Mouse (Mus musculus) testis, postnatal 10 days (tissue): ENCODE data around the gene Prkcz.

Source experiments
- DNase-seq: peaks from one replicate; pipeline ENCODE4 v3.0.0; 2021; ENCODE audit warnings: low spot score

Gene Prkcz

DNA sequence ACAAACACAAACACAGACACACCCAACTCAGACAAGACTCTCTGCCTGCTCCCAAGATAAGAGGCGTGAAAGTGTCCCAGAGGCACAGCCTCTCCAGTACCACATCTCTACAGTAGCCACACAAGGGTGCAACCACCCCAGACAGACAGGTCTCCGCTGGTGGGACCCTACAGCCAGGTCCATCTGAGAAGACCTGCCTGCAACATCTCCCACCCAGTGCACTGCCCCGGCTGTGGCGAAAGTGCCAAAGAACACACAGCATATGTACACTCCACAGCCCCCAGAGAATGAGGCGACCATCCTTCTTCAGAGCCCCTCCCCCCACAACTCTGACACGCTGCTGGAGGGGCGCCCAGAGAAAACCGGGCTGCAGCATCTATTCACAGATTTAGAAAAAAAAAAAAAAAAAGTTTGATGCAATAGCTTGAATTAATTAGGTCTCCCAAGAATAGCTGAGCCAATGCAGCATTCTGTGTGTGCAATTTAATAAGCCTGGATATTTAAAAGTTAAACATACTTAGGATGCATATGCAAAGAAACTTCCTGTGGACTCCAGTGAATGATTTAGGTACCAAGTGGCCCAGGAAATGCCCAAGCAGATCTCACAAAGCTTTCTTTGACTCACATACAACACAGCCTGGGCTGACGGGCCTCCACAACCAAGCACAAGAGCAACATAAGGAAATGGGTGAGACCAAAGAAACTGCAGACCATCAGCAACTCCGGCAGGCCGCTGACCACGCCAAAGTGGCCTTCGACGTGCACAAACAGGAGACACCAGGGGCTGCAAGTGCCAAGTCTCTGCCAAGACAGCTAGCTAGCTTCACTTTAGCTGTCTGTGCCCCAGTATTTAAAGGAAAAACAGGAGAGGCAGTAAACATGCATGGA is 140.7 kb downstream of the Prkcz start:
- DNase-seq = peak; percentile 69

DNA sequence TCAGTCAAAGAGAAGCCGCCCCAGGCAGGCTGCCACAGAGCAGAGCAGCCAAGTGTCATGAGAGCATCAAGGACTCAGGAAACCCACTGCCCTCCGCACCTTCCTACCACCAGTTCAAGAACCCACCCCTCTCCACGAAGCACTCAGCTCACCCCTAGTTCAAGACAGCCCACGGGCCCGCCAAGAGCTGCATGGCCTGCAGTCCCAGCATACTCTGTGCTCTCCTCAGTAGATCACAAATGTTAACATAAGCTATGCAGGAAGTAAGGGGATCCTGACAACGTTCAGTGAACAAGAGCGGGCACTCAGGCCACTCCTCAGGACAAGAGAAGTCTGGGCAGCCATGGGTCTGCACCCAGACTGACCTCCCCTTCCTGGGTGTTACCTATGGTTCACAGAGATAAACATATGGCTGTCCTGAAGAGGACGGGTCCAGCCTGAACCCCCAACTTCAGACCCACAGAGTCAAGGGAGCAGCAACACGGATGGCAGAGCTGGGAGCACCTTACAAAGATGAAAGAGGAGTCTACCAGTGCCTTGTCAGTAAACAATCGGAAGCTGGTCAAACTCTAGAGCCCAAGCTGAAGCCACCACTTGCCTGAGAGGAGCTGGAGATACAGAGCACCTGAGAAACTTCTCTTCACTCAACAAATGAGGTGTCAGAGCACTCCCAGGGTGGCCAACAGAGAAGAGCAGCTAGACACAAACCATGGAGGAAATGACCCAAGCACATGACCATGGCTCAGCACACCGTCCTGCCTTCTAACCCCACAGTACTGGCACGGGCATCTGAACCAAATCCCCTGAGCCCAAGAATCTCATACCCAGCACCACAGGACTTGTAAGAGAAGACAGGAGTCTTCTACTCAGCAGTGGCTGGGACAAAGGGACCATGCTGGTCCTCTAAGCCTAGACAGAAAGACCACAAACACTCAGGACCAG is 141.6 kb downstream of the Prkcz start:
- DNase-seq = no peak

DNA sequence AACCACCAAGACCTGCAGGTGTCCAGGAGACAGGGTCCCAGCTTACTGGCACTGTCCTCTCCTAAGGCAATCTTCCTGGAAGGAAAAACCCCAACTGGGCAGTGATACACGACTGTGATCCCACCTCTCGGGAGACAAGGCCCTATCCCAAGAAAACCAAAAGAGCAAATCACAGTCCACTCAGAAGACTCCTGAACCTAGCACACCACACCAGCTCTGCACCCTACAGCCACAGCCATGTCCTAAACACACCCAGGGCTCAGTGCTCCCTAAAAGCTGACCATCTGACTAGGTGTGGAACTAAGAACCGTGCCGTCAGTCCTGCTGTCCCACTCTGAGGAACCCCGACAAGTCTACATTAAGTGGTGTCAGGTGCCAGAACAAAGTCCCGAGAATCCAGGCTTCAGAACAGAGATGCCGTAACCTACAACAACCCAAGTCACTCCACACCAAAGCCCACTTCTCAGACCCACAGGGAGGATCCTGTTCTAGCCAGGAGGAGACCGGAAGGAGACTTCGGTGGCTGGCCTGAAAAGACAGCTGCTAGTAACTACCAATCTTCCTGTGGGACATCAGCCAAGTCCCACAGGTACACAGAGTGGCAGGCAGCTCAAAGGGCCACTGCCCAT is 142.9 kb downstream of the Prkcz start:
- no peak for DNase-seq

DNA sequence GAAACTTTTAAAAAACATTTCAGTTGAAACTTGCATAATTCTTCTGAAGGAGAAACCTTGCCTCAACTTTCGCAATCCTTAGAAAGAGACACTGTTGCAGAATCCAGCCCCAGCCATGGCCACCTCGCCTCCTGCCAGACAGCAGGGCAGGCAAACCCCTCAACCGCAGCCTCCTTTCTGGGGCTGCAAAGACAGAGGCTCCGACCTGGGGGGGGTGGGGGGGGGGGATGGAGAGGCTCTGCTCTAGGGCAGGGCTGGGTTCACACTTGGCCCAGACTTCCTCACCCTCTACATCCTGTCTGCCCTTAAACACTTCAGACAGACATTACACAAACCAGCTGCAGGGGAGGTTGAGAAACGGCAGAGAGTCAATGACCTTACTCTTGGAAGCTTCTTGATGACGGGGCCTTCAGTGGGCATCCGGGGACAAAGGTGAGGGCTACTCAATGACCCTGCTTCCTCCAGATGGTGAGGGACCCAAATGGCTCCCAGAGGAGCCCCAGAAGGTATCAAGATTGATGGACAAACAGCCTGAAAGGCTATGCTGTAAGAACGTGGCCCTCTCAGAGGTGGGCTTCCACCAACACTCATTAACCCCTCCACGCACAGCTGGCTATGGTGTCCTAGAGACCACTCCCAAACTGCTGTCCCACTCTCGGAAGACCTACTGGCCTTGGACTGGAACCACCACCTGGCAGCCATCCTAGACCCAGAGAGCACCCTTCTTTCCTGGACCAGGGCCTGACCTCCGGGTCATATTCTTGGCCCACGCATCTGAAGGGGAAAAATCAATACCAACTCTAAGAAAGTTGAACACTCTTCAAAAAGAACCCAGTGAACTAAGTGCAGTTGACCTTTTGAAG is 143.7 kb downstream of the Prkcz start:
- no peak for DNase-seq

DNA sequence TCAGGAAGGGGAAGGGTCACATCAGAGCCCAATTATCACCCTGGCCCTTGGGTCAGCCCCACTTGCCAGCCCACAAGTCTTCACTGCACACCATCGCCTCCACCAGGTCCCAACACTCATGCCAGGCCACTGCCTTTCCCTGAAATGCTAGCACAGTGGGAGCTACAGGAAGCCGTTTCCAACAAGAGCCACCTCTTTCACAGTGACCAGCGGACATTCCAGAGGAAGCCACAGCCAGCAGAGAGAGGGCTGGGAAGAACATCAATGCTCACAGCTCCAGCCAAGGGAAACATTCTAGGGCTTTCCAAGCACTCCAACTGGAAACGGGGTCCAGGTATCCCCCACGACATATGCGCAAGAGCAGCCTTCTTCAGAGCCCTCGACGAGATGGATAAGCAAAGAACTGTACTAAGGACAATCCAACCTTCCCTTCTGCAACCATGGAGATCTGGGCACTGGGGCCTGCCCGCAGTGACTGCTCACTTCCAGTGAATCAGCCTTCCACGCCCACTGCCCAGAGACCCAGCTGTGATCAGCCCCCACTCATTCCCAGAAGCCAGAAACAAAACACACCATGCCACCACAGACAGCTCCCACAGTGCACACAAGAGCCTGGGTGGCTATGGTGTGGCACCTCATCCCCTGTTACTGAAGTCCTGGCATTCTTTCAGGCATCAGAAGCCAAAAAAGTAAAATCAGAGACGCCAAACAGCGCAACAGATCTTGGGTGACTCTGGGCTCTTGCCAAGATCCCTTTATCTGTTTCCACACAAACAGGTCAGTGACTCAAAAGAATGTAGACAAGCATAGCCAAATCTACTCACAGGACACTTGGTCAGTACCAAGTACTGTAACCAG is 145.2 kb downstream of the Prkcz start:
- DNase-seq = no peak

DNA sequence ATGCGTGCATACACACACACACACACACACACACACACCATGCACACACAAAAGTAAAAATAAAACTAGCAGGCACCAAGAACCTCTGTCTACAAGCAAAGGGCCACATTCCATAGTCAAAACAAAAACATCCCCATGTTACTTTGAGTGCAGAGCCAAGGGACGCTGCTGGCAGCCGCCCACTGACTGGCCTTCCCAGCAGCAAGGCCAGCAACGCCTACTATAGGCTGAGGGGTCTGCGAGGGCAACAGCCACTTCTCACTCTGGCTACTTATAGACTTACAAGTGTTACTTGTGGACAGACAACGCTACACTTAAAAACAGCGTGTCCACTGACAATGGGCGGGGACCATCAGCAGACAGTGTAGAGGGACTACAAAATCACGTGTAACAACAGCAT is 146.0 kb downstream of the Prkcz start:
- no peak for DNase-seq

DNA sequence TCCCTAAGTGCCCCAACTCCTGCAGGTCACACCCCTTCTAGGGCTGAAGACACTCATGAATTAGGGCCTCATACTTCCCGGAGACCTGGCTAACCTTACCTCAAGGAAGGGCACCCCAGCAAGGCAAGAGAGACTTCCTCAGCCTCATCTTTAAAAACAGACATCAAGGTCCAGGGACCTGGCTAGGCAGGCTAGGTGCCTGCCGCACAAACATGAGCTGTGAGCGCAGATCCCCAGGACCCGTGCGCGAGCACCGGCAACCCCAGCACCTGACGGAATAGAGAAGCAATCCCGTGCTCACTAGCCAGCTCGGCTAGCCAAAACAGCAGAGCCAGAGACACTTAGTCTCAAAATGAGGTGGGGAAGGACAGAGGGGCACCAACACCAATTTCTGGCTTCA is 146.4 kb downstream of the Prkcz start:
- no peak for DNase-seq

DNA sequence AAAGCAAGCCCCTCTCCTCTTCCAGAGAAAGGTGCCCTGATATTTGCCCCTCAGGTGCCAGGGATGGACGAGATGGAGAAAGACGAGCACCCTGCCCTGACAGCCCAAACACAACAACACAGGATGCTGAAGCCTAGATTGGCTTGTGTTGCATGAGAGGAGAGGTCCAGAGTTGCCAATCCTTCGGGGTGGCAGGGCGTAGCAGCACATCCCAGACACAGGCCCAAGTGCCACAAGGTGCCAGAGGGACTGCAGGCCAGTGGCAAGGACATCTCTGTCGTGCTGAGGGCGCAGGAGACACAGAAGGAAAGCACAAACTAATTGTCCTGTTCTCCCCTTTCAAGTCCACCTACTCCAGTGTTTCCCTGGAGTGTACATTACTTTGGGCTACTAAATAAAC is 147.0 kb downstream of the Prkcz start:
- no peak for DNase-seq

DNA sequence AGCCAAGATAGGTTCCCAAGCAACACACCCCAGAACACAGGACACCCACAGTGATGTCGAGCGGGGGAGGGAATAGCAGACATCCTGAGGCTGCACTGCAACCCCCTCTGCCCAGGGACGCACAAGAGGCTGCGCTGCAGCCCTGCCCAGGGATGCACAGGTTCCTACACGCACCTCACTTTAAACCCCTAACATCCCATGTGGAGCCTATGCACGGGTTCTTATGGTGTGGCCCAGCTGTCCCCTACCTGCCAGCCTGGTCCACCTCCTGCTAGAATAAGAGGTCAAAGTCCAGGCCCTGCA is 147.5 kb downstream of the Prkcz start:
- no peak for DNase-seq

DNA sequence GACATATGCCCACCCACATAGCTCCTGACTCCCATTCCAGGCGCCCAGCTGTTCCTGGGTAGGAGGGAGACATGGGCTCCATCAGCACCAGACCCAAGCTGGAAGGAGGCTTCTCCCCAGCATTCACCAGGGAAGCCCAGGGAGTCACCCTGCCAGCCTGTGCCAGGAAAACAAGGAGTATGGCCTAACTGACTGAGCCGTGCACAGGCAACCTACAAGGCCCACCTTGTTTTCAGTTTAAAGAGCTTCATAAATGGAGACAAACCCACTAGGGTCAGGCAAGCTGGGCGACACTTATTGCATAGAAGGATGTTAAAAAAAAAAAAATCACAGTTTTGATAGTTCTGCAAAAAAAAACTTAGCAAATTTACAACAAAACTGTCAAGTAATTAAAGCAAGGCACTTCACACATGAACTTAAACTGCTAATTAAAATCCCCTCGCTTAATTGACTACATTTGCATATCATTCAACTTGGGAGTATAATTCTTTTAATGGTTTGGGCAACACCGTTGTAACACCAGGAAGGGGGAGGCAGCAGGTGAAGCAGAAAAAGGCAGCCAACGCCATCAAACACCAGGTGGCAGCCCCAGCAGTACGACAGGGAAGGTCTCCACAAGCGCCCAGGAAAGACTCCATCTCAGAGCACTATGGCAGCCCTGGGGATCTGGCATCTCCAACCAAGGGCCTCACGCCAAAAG is 148.0 kb downstream of the Prkcz start:
- no peak for DNase-seq
